Mouse (Mus musculus): ENCODE measurements around the gene Wnt10a.
A peak's percentile ranks its signal among the peaks of the same experiment; 100 is the strongest.
"Not testable (repeated sequence)": the region's sequence is repeated elsewhere in the genome, so short reads cannot be mapped to it uniquely, and the experiment has no call there.

Gene Wnt10a

GRCm38 (mm10) chr1:74814931-74815647 is 23.8 kb downstream of the Wnt10a start:
- DNase-seq (ENCODE audit: low spot score in 2 of 2), result no peak

- not testable (repeated sequence) for DNase-seq (ENCODE audit: low spot score in 2 of 2)
Observed at GRCm38 (mm10) chr1:74815965-74816364, 24.6 kb downstream of the Wnt10a start.

DNA sequence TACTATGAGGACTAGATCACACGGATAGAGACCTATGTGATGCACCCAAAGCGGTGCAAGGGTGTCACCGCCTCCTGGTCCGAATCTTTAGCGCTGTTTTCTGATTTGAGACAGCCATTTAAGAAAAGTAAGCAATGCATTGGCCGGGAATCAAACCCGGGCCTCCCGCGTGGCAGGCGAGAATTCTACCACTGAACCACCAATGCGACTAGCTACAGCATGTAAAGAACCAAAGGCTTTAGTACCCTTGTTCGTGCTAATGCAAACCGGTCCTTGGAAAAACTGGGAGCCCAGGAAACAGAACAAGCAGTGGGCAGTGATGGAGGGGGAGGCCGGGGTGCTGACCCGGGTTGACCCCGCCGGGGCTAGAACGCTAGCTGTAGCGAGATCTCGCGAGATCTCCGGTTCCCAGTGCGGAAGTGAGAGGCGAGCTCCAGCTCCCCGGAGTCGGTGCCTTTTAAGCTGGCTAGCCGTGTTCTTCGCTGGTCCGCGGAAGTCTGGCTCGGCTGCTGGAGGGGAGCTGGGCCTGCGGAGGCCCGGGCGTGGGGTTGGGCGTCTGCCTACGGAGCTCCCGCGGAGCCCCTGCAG is 25.4 kb downstream of the Wnt10a start:
- peak; percentile 83 for DNase-seq (ENCODE audit: low spot score in 2 of 2)

- DNase-seq (ENCODE audit: low spot score in 2 of 2), result peak in 1 of 2 experiments; percentile 18
Observed at GRCm38 (mm10) chr1:74817219-74817618, 25.9 kb downstream of the Wnt10a start.

DNA sequence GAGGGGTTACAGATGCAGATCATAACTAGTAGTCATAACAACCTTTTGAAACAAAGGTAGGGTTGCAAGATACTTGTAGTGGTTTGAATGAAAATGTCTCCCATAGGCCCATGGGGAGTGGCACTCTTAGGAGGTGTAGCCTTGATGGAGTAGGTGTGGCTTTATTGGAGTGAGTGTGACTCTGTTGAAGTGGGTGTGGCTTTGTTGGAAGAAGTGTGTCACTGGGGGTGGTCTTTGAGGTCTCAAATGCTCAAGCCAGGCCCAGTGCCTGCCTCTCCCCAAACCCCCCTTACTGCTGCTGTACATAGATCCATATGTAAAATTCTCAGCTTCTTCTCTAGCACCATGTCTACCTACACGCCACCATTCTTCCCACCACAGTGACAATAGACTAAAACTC is 27.2 kb downstream of the Wnt10a start:
- no peak for DNase-seq (ENCODE audit: low spot score in 2 of 2)

DNA sequence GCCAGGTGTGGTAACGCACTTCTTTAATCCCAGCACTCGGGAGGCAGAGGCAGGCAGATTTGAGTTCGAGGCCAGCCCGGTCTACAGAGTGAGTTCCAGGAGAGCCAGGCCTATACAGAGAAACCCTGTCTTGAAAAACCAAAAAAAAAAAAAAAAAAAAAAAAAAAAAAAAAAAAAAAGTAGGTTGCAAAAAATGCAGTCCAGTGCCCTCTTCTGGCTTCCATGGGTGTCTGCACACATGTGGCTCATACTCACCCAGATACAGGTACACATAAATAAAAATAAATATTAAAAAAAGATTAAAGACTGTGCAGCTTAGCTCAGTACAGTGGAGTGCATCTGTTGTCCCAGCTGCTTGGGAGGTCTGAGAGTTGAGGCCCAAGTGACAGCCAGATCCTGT is 32.3 kb downstream of the Wnt10a start:
- DNase-seq (ENCODE audit: low spot score in 2 of 2), result not testable (repeated sequence)

DNA sequence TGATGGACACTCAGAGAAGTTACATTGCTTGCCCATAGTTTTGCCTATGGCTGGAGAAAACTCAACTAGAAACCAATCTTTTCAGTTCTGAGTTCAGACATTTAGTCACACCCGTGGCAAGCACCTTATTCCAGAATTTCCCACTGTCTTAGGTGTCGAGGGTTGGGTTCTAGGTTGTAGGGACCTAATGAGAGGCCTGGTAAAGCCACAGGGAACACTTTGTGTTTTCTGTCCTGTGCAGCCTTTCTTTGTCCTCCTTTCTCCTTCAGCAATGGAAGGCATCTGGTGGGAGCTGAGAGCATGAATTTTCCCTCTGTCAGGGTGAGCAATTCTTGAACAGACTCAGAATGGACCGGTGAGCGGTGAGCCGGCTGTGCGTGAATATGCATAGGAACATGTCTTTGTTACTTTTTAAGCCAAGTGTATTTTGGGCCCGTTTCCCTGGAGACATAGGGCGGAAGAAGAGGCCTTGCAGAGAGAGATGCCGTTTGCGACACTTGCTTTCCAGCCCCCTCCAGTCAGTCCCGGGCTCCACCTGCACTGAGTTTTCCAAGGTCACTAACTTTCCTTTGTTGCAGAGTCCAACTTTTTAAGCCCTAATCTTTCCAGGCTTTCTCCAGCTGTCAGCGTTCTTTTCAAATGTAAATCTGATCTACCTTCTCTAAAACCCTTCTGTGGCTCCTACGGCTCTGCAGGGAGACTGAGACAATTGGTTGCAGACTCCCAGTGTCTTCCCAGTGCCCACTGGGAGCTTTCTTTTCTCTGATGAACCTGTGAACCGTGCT is 33.4 kb downstream of the Wnt10a start:
- no peak for DNase-seq (ENCODE audit: low spot score in 2 of 2)

DNA sequence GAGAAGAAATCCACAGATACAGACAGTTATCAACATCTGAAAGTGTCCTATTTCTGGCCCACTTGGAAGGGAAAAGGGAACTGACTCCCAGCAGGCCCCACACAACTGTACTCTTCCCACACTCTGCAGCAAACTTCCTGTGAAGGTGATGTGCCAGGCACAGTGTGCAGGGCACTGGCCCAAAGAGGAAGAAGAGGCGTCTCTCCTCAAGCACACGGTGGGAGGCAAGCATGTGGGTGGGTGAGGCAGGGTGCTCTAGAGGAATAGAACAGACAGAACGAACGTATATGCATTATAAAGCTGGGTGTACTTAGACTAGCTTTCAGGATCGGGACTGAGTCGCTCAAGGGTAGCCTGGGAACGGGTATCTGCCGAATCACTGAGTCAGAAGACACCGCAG is 38.7 kb downstream of the Wnt10a start:
- DNase-seq (ENCODE audit: low spot score in 2 of 2), result no peak

DNA sequence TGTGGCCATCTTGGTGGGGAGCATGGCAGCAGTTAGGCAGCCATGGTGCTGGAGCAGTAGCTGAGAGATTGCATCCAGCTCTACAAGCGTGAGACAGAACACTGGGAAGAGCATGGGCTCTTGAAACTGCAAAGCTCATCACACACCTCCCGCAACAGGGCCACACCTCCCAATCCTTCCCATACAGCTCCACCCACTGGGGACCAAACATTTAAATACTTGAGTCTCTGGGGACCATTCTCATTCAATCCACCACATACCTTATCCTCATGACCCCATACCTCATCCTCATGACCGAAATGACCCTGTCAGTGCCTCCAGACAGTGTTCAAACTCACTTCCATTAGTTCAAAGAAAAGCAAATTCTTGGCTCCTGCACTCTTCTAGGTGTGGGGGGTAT is 41.9 kb downstream of the Wnt10a start:
- DNase-seq (ENCODE audit: low spot score in 2 of 2), result no peak

GRCm38 (mm10) chr1:74843090-74843489 is 51.8 kb downstream of the Wnt10a start:
- no peak for DNase-seq (ENCODE audit: low spot score in 2 of 2)

GRCm38 (mm10) chr1:74846341-74846740 is 55.0 kb downstream of the Wnt10a start:
- no peak for DNase-seq (ENCODE audit: low spot score in 2 of 2)

GRCm38 (mm10) chr1:74848946-74849345 is 57.6 kb downstream of the Wnt10a start:
- DNase-seq (ENCODE audit: low spot score in 2 of 2), result no peak

- DNase-seq (ENCODE audit: low spot score in 2 of 2), result no peak
Observed at GRCm38 (mm10) chr1:74850251-74850650, 58.9 kb downstream of the Wnt10a start.

- DNase-seq (ENCODE audit: low spot score in 2 of 2), result no peak
Observed at GRCm38 (mm10) chr1:74851001-74851775, 59.9 kb downstream of the Wnt10a start.

Data from urinary bladder, adult 18-20 months (tissue).